Mouse (Mus musculus): Measurements from ENCODE around the gene Wap.

The Wap gene

GRCm38 (mm10) chr11:6596616-6597015 is 41.8 kb downstream of the Wap start:
- no peak for DNase-seq (ENCODE audit: low spot score)

GRCm38 (mm10) chr11:6596205-6596604 is 42.2 kb downstream of the Wap start:
- DNase-seq (ENCODE audit: low spot score): no peak

- no peak for DNase-seq (ENCODE audit: low spot score)
Observed at GRCm38 (mm10) chr11:6595339-6595738, 43.1 kb downstream of the Wap start.

- DNase-seq (ENCODE audit: low spot score): no peak
Observed at GRCm38 (mm10) chr11:6594845-6595244, 43.6 kb downstream of the Wap start.

GRCm38 (mm10) chr11:6593406-6593805 is 45.0 kb downstream of the Wap start:
- DNase-seq (ENCODE audit: low spot score): no peak

- DNase-seq (ENCODE audit: low spot score): no peak
Observed at GRCm38 (mm10) chr11:6590933-6591675, 47.3 kb downstream of the Wap start.

GRCm38 (mm10) chr11:6589838-6590237 is 48.6 kb downstream of the Wap start:
- DNase-seq (ENCODE audit: low spot score): no peak

- DNase-seq (ENCODE audit: low spot score): no peak
Observed at GRCm38 (mm10) chr11:6588295-6588694, 50.1 kb downstream of the Wap start.

GRCm38 (mm10) chr11:6587249-6587940 is 51.0 kb downstream of the Wap start:
- no peak for DNase-seq (ENCODE audit: low spot score)

- no peak for DNase-seq (ENCODE audit: low spot score)
Observed at GRCm38 (mm10) chr11:6586660-6587059, 51.8 kb downstream of the Wap start.

- no peak for DNase-seq (ENCODE audit: low spot score)
Observed at GRCm38 (mm10) chr11:6585748-6586147, 52.7 kb downstream of the Wap start.

Data from layer of hippocampus, adult 11-12 months (tissue).